Mouse (Mus musculus): Measurements from ENCODE around the gene Fam186a. TPM values are rescaled to one million over a fixed set of nuclear protein-coding genes. Genes with fewer than 3 reads are reported as not detected.
"Not testable (repeated sequence)": the region's sequence is repeated elsewhere in the genome, so short reads cannot be mapped to it uniquely, and the experiment has no call there.

The Fam186a gene
- total RNA-seq (2021): under 1 TPM; 0.03 to 0.20 TPM
- long read RNA-seq, experiment 1: 0 reads
- long read RNA-seq, experiment 2: 0 reads

DNA sequence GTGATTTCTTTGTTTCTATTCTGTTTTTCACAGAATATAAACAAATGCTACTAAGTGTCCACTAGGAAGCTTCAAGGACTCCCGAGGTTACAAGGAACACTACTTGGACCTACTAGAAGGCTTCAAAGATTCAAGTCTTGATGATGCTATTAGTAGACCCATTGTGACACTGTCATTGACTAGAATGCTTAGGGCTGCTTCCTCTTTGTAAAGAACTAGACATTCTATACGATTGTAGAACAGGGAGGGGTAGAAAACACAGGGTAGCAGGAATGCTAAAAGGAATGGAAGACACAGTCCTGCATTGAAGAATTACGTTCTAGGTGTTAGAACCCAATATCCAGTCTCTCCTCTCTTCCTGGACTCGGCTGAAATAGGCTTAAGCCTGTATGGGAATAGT is at the start of gene Fam186a:
TSS of gene Fam186a (minus strand) at position 101 of the 400 bp plus-strand sequence.
- no peak for DNase-seq

DNA sequence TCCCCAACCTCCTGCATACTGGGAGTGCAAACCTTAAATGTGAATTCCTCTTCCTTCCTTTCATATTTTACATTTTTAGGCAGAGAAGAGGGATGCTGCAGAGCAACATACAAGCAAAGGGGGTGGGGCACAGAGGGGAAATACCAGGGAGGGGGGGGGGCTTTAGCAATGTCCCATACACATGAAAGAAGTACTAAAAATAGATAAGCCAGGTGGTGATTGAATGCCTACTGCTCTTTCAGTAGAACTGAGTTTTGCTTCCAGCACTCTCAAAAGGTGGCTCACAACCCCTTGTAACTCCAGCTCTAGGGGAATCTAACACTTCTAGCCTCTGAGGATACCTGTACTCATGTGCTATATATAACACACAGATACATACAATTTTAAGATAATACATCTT is 39.3 kb upstream of the Fam186a start:
- no peak for DNase-seq

DNA sequence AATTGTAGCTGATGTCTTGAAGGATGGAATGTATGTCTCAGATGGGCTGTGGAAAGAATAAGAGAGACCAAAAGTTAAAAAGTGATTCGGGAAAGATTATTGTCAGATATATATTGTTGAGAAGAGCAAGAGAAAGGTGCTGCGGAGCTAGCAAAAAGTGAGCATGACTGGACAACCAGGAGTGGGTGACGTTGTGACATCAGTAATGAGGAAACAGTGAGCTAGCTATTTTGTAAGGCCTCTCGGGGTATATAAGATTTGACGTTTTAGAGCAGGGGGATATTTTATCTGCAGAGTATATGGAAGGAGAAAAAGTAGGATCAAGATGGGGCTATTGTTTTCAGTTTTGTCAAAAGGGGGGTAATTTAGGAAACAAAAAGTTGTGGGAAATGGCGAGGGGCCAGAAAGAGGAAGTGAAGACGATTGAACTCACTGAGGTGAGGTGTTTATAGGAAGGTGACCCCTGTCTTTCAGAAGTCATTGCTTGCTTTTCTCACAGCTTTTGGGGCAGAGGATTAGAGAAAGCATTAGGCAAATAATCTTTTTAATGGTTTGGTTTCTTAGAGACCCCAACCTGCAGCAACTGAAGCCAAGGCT is 37.9 kb upstream of the Fam186a start:
- no peak for DNase-seq

DNA sequence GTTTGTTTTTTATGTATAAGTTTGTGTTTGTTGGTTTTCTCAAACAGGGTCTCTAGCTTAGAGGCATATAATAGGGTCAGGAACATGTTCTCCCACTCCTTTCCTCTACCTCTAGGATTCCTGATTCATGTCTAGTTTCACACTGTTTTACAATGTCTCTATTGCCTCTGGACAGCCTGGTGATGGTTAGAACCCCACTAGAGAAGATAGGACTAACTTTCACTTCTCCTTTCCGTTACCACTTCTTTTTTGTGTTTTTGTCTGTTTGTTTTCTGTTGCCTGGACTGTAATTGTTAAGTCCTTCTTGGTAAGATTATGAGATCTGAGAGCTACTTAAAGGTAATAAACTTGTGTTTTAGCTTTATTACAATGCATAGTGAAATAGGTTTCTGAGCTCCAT is 32.5 kb upstream of the Fam186a start:
- no peak for DNase-seq

DNA sequence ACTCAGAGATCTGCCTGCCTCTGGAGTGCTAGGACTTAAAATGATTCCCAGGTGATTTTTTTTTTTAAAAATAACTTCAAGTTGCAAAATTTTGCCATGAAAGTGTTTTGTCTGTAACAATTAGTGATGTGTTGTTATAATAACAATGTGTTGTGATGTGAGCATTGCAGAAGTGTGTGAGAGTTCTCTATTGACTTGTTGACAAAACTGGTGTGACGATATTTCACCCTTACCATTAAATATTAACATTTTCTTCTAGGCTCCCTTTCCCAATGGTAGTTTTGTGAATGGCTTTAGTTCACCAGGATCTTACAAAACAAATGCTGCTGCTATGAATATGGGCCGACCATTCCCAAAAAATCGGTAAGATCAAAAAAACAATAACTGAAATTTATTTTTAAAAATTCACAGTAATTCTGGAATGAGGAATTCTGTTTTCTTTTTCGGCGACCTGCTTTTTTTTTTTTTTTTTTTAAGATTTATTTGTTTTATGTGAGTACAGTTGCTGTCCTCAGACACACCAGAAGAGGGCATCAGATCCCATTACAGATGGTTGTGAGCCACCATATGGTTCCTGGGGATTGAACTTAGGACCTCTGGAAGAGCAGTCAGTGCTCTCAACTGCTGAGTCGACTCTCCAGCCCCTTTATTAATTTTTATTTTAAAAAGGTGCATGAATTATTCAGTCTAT is 30.4 kb upstream of the Fam186a start:
- no peak for DNase-seq

DNA sequence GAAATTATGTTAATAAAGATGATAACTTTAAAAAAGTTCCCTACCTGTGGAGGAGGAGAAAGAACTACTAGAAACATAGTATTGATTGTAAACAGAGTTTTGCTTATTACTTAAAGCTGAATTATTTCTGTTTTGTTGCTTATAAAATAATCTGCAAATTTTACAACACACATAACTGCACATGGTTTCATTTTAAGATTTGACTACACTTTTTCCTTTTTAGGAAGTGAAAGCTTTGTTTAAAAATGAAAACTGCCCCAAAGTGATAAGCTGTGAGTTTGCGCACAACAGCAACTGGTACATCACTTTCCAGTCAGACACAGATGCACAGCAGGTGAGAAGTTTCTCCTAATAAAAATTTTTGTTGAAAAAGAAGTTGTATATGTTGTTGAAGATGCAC is 26.2 kb upstream of the Fam186a start:
- DNase-seq: no peak

DNA sequence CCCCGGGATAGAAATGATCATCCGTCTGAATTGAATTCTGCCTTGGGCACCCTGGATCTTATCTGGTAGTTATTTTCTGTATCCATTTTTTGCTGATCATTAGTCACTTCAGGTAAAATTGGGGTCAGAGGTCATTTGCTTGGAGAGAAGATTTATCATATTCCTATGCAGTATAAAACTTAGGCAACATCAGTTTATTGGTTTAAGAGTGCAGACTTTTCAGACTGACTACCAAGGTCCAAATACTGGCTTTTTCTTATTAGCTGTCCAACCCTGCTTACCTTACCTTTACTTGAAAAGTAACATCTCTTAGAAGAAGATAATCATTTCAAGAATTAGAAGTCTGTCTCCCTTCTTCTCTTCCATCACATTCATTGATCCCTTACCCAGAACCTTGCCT is 12.9 kb upstream of the Fam186a start:
- DNase-seq: no peak

DNA sequence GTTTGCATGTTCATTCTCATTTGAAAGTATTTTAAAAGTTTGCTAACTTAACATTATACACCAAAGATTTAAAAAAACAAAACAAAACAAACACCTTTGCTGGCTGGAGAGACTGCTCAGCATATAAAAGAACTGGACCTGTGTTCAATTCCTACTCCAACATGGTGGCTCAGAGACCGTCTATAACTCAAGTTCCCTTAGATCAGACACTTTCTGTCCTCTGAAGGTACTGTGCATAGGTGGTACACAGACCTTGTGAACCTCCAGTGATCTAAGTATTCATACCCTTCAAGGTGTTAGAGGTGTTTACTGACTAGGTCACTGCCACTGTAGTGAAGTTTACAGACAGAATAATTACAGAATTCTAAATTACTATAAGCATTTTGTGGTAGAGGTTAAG is 12.4 kb upstream of the Fam186a start:
- no peak for DNase-seq

DNA sequence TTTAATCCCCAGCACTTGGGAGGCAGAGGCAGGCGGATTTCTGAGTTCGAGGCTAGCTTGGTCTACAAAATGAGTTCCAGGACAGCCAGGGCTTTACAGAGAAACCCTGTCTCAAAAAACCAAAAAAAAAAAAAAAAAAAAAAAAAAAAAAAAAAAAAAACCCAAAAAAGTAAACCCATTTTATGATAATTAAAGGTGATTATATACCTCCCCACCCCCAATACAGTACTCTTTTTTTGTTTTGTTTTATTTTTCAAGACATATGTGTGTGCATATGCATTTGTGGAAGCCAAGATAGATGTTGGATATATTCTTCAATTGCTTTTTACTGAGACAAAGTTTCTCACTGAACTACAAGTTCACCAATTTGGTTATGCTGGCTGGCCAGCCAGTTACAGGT is 9.3 kb upstream of the Fam186a start:
- not testable (repeated sequence) for DNase-seq

DNA sequence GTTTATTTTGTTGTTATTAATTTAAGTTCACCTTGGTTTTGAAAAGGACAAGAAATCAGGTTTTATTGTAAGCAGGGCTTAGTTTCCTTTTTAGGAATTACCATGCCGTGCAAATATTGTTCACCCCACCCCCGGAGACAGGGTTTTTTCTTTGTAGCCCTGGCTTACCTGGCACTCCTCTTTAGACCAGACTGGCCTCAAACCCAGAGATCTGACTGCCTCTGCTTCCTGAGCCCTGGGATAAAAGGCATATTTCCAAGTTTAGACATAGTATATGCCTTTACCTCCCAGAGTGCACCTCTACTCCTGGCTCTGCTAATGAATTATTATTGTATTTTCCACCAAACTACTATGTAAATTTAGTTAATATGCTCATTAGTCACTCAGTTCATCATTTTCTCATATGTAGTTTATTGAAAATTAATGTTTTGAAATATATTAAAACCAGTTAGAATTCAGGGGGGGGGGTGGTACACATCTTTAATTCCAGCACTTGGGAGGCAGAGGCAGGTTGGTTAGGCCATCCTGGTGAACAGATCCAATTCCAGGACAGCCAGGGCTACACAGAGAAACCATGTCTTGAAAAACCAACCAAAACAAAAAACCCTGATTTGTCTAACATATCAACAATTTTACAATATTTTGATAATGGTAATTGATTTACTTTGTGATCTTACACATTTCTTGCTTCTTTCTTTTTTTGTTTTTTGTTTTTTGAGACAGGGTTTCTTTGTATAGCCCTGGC is 7.8 kb upstream of the Fam186a start:
- DNase-seq: no peak

DNA sequence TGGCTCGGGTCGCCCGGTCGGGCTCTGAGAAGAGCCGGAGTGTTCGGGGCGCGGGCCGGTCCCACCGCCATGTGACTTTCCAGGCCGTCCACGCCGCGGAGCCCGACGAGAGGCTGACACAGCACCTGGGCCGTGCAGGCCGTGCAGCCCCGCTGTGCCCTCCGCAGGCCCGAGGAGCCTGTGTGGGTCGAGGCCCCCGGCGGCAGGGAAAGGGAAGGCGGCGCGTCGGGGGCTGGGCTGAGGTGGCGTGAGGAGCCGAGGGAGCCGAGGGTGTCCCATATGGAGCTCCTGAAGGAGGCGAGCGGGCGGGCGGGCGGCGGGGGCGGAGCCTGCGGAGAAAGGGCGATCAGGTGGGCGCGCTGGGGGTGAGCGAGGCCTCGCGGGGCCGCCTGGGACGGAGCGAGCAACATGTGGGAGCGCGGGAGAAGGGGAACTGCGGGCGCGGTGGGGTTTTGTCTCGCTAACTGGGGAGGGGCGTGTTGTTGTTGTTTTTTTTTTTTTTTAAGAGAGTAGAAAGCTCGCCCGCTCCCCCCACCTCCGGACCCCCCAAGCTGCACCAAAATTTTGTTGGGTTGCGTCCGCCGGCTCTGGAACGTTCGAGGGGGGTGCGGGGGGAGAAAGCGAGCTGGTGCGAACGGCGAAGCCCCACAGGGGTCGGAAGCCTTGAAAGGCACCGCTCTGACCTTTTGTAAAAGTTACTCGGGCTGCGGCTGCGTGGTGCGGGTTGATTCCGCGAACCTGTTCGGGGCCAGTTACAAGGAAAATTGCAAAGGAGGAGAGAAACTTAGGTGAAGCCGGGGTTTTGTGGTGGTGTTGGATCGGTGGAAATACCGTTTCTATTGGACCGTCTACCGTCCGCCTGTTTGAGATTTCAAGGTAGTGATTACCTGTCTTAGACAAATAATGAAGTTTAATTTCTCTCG is 6.4 kb upstream of the Fam186a start:
- no peak for DNase-seq

DNA sequence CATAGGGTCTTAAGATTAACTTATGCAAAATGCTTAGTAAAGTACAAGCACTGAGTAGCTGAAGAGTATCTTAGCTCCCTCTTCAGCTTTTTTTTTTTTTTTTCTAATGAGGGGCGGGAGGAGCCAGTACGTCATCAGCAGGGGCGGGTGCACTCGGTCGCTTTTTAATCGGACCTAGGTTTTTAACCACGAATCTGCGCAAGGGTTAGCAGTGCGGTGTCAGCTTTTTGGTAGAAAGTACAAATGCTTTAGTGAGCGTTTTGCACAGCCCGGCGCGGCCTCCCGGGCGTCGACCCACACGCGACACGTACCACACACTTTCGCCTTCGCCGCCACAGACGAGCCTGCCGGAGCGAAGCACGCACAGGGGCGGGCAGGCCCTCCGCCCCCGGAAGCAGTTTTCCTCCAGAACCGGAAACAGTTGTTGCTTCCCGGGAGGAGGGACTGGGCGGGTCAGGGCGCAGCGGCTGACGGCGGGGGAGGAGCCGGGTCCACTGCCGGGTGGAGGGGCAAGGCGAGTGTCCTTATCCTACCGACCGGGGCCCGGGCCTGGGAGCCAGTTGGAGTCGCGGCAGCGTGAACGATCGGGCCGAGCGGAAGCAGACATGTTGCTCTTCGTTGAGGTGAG is 5.6 kb upstream of the Fam186a start:
- DNase-seq: peak; percentile 96

DNA sequence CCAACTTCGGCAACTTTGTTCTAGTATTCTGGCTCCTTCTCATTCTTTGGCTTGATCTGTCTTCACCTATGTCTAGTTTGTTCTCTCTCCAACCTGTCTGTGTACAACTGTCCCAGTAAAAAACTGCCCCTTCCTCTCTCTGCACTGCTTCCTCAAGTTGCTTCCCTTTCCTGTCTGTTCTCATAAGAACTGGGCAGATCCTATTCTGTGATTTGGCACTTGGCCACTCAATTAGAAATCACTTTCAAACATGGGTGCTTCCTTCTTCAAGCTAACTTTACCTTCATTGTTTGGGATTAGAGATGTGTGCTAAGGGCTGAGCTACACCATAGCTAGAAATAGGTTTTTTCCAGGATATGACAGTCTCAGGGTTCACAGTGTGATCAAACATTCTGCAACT is 3.7 kb upstream of the Fam186a start:
- DNase-seq: no peak

DNA sequence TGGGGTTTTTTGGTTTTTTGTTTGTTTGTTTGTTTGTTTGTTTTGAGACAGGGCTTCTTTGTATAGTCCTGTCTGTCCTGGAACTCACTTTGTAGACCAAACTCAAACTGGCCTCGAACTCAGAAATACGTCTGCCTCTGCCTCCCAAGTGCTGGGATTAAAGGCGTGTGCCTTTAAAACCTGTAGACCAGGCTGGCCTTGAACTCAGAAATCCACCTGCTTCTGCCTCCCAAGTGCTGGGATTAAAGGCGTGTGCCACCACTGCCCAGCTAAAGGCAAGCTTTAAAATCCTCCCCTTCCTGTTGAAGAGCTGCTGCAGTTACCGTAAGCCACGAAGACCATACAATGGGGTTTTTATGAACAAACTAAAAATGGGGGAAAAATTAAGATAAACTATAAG is 2.9 kb upstream of the Fam186a start, which contains the start of gene Larp4:
TSS of gene Larp4 (plus strand) at position 301 of the 400 bp plus-strand sequence.
- DNase-seq: not testable (repeated sequence)

DNA sequence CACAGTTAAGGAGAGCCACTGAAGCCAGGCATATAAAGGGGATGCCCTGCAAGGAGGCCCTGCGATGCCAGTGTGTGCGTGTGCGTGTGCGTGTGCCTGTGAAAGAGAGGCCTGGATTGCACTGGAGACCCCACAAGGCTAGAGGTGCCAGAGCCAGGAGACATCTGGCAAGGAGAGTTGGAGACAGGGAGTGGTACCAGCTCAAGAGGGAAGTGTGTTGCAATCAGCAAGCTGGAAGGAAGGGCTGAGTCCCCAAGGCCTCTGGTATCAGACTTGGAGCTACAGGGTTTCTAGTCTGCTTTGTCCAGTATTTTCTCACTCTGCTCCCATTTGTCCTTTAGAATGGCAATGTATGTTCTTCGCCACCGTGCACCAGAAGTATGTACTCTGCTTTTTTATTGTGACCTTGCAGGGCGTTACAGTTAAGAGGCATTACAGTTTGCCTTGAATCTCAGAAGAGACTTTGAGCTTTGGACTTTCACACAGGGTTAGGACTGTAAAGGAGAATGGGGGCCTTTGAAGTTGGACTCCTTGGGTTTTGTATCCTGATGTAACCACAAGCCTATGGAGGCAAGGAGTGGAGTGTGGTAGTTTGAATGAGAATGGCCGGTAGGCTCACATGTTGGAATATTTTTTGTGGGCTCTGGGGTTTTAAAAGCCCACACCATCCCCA is 1.6 kb downstream of the Fam186a start:
- DNase-seq: no peak

DNA sequence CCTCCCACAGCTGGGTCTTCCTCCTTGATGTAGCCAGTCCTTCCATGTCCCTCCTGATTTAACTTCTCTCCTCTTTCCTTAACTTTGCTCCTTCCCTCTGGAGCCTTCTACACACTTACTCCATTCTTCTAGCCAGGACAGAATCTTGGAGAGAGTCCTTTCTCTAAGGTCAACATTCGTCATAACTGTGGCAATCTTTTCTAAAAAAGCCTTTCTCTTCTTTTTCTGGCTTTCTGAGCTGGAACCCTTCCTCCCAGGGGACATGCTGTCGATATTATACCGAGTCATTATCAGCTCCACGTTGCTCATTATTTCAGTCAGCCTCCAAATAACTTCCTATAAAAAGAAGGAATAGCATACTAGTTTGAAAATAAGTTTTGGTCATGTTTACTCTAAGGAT is 11.5 kb downstream of the Fam186a start:
- DNase-seq: no peak

DNA sequence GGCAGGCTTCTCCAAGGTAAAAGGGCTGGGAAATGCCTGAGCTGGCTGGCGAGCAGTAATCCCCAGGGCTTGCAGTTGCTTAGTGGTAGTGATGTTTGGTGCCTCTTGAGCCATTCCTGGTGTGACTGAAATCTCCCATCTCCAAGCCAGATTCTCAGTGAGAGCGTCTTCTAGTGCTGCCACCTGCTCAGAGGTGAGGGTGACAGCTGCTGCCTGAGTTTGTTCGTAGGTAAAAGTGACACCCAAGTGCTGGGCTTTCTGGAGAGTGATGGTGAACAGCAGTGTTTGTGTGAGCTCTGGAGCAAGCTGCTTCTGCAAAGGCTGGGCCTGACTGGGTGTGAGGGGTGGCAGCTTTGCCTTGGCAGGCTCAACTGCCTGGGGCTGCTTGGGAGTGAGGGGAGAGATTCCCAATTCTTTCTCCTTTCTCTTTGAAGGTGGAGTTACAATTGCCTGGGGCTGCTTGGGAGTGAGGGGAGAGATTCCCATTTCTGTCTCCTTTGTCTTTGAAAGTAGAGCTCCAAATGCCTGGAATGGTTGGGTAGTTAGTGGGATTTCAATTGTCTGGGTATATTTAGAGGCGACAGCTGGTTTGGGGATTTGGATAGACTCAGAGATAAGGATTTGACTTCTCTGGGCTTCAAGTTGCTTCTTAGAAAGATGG is 25.8 kb downstream of the Fam186a start:
- no peak for DNase-seq

DNA sequence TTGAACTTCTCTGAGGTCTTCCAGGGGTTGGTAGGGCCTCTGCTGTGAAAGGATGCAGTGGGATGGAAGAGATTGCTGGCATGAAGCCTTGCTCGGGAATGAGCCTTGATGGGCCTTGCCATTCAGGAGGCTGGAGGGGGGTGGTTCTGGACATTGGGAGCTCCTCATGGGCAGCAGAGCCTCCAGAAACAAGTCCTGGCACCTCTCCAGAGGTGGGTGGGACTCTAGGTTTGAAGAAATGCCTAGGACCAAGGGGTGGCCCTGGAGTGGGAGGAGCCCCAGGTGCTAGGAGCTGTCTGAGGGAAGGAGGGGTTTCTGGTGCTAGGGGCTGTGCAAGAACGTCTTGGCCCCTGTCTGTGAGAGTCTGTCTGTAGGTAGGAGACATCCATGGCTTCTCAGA is 26.4 kb downstream of the Fam186a start:
- no peak for DNase-seq

DNA sequence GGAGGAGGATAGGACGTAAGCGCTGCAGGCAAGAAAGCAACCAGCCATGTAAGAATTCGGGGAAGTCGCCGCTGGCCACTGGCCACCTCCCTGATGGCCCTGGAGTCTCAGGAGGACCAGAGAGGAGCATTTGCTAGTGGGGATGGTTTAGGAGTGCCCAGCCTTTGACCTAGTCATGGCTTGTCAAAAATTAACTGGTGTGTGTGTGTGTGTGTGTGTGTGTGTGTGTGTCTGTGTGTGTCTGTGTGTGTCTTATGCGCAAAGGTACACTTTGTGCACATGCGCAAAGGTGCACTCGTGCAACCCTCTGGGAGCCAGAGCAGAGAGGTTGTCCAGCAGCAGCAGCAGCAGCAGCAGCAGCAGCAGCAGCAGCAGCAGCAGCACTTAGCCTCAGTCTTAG is 29.0 kb downstream of the Fam186a start:
- no peak for DNase-seq

DNA sequence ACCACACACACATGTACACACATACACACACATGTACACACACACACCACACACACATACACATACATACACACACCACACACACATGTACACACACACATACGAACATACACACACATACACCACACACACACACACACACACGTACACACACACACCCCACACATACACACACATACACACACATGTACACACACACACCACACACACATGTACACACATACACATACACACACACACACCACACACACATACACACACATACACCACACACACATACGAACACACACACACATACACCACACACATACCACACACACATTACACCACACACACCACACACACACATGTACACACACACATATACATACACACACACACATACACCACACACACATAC is 30.2 kb downstream of the Fam186a start:
- DNase-seq: no peak

DNA sequence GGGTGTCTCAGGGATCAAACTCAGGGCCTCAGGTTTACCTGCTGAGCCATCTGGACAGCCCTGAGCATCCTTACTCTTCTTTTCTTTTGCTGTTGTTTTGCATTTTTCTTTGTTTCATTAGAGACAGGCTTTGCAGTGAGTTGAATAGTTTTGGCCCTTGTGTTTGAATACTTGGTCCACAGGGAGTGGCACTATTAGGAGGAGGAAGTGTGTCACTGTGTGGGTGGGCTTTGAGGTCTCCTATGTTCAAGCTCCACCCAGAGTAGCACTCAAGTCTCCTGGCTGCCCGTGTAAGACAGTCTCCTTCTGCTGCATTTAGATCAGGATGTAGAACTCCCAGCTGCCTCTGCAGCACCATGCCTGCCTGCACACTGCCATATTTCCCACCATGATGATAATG is 32.4 kb downstream of the Fam186a start:
- no peak for DNase-seq

All from gastrocnemius, postnatal 25 days (tissue).